Mouse (Mus musculus) common myeloid progenitor, adult 5-6 weeks (primary cell): ENCODE results near the gene Car7. TPM values are rescaled to one million over a fixed set of nuclear protein-coding genes. Genes with fewer than 3 reads are reported as not detected.

Experiments used
- ATAC-seq: replicated peaks from 2 replicates; pipeline ENCODE4 v1.8.0; 2016; ENCODE audit warnings: low read depth, mild to moderate bottlenecking, moderate TSS enrichment, inconsistent platforms; ENCODE audit not compliant: poor library complexity, severe bottlenecking
- total RNA-seq: library from RNA; stranded (forward); fragments of 200-1000, 187-1606 nt; gene quantifications from 2 replicates; pipeline ENCODE4 v1.2.3, GENCODE M21; 2017

Car7 gene
- total RNA-seq = 0.41 TPM in 1 of 2 replicates, not detected in the other

- ATAC-seq = peak; percentile 89
These were observed at the start of gene Car7, which contains the start of gene Nae1 for GRCm38 (mm10) chr8:104533971-104534778. Gene Car7 (plus strand): TSS chr8:104534689. Gene Nae1 (minus strand): TSS chr8:104534637.

GRCm38 (mm10) chr8:104509061-104510006 is 25.2 kb upstream of the Car7 start, which contains the start of gene Terb1:
Gene Terb1 (minus strand): TSS chr8:104509910.
- ATAC-seq = peak; percentile 67

- no peak for ATAC-seq
These were observed 24.4 kb upstream of the Car7 start for GRCm38 (mm10) chr8:104510134-104510533.

GRCm38 (mm10) chr8:104517872-104518271 is 16.6 kb upstream of the Car7 start:
- ATAC-seq = no peak

GRCm38 (mm10) chr8:104529671-104530070 is 4.8 kb upstream of the Car7 start:
- ATAC-seq = no peak

- ATAC-seq = no peak
These were observed 938 bp upstream of the Car7 start for GRCm38 (mm10) chr8:104533551-104533950.

- ATAC-seq = peak; percentile 73
These were observed 271 bp downstream of the Car7 start for GRCm38 (mm10) chr8:104534779-104535141.

GRCm38 (mm10) chr8:104535378-104535777 is 889 bp downstream of the Car7 start:
- ATAC-seq = 0 out of 2 replicates have a peak, but pooled peaks have one; percentile 14

- no peak for ATAC-seq
These were observed 1.5 kb downstream of the Car7 start for GRCm38 (mm10) chr8:104536028-104536427.

- ATAC-seq = no peak
These were observed 4.4 kb downstream of the Car7 start for GRCm38 (mm10) chr8:104538896-104539295.

GRCm38 (mm10) chr8:104539566-104539965 is 5.1 kb downstream of the Car7 start:
- no peak for ATAC-seq

GRCm38 (mm10) chr8:104540238-104540637 is 5.7 kb downstream of the Car7 start:
- no peak for ATAC-seq

GRCm38 (mm10) chr8:104540710-104541514 is 6.4 kb downstream of the Car7 start:
- peak; percentile 39 for ATAC-seq

- ATAC-seq = peak; percentile 47
These were observed 7.0 kb downstream of the Car7 start for GRCm38 (mm10) chr8:104541515-104541880.

- no peak for ATAC-seq
These were observed 7.7 kb downstream of the Car7 start for GRCm38 (mm10) chr8:104542160-104542559.

- ATAC-seq = no peak
These were observed 9.1 kb downstream of the Car7 start for GRCm38 (mm10) chr8:104543440-104544045.

- ATAC-seq = no peak
These were observed 20.7 kb downstream of the Car7 start for GRCm38 (mm10) chr8:104555191-104555590.

- ATAC-seq = no peak
These were observed 22.7 kb downstream of the Car7 start for GRCm38 (mm10) chr8:104557226-104557625.

GRCm38 (mm10) chr8:104560731-104561130 is 26.2 kb downstream of the Car7 start:
- no peak for ATAC-seq
